Mouse (Mus musculus): ENCODE results near the gene Btbd7. TPM values are rescaled to one million over a fixed set of nuclear protein-coding genes. Genes with fewer than 3 reads are reported as not detected.

The Btbd7 gene
- polyA plus RNA-seq (2017; shearing (Covaris generic)), result 8.9 TPM

GRCm38 (mm10) chr12:102878031-102878823, at the start of gene Btbd7:
Btbd7 (minus strand) TSS chr12:102878471.

GRCm38 (mm10) chr12:102899091-102899490, 20.8 kb upstream of the Btbd7 start, which contains the start of gene Cox8c:
Cox8c (plus strand) TSS chr12:102899316.

GRCm38 (mm10) chr12:102758403-102758756, 119.9 kb downstream of the Btbd7 start, which contains the start of gene Gm20604:
Gm20604 (minus strand) TSS chr12:102758672.

GRCm38 (mm10) chr12:102757689-102758402, 120.4 kb downstream of the Btbd7 start, which contains the start of the genes Gm28051, Gon7 and Ubr7:
Gm28051 (minus strand) TSS chr12:102757765.
Gon7 (minus strand) TSS chr12:102757803.
Ubr7 (plus strand) TSS chr12:102757967.

GRCm38 (mm10) chr12:102743589-102744574, 134.4 kb downstream of the Btbd7 start, which contains the start of the genes Moap1 and Tmem251:
Moap1 (minus strand) TSS chr12:102743661.
Tmem251 (plus strand) TSS chr12:102743762.

Other genes with a start within 250 kb of the Btbd7 start
- 41.2 TPM for gene Itpk1, start 173.5 kb downstream of the Btbd7 start, polyA plus RNA-seq (2017; shearing (Covaris generic))
- gene Moap1, start 134.8 kb downstream of the Btbd7 start, polyA plus RNA-seq (2017; shearing (Covaris generic)), result 8.1 TPM
- 10.4 TPM for gene Tmem251, start 134.7 kb downstream of the Btbd7 start, polyA plus RNA-seq (2017; shearing (Covaris generic))
- gene Gm28051, start 120.7 kb downstream of the Btbd7 start, polyA plus RNA-seq (2017; shearing (Covaris generic)), result not detected
- 27.9 TPM for gene Gon7, start 120.7 kb downstream of the Btbd7 start, polyA plus RNA-seq (2017; shearing (Covaris generic))
- gene Ubr7, start 120.5 kb downstream of the Btbd7 start, polyA plus RNA-seq (2017; shearing (Covaris generic)), result 38.1 TPM
- 8.8 TPM for gene Gm20604, start 119.8 kb downstream of the Btbd7 start, polyA plus RNA-seq (2017; shearing (Covaris generic))
- not detected for gene Cox8c, start 20.8 kb upstream of the Btbd7 start, polyA plus RNA-seq (2017; shearing (Covaris generic))
- 0.28 TPM for gene Unc79, start 70.4 kb upstream of the Btbd7 start, polyA plus RNA-seq (2017; shearing (Covaris generic))